Mouse (Mus musculus): ENCODE measurements around the gene Olfml3. TPM values are rescaled to one million over a fixed set of nuclear protein-coding genes. Genes with fewer than 3 reads are reported as not detected.
A peak's percentile ranks its signal among the peaks of the same experiment; 100 is the strongest.

The Olfml3 gene
- polyA plus RNA-seq, 1 experiment from 2014 or later, result 51.2 TPM

- no peaks in the 10 kb centered on the region for H3K27me3 ChIP-seq (ENCODE audit: insufficient read depth, low read length)
- H3K4me3 ChIP-seq (replicated peaks; ENCODE audit: low read depth, low read length), result no peak overlapping the region
- ATAC-seq (replicated peaks; ENCODE audit: low FRiP score, low read depth), result no peak
- no peaks in the 10 kb centered on the region for H3K9me3 ChIP-seq (replicated peaks; ENCODE audit: low read length)
- no peak for TF ChIP-seq CTCF (IDR thresholded peaks at IDR 0.05; ENCODE audit: low read depth)
- H3K27ac ChIP-seq, result no peak overlapping the region
- peaks cover 73% of the 10 kb centered on the region for H3K36me3 ChIP-seq (ENCODE audit: insufficient read depth, low read length)
- no peak overlapping the region for H3K9ac ChIP-seq (ENCODE audit: low read depth, low read length)
- no peaks in the 10 kb centered on the region for H3K4me1 ChIP-seq (replicated peaks; ENCODE audit: insufficient read depth, low read length)
- H3K4me2 ChIP-seq (ENCODE audit: low read length), result no peak overlapping the region
- 76% methylated on average over 5 of the region's 5 CpGs for WGBS
- no peak for DNase-seq (ENCODE audit: low spot score)
Observed at GRCm38 (mm10) chr3:103746711-103747110, 8.9 kb upstream of the Olfml3 start.

- Histone ChIP-seq H3K9ac (ENCODE audit: low read depth, low read length) (no peak overlapping the region), H3K27me3 (ENCODE audit: insufficient read depth, low read length) (no peaks in the 10 kb centered on the region), H3K4me2 (ENCODE audit: low read length) (no peak overlapping the region), H3K9me3 (replicated peaks; ENCODE audit: low read length) (no peaks in the 10 kb centered on the region), H3K4me1 (replicated peaks; ENCODE audit: insufficient read depth, low read length) (no peaks in the 10 kb centered on the region), H3K27ac (no peak overlapping the region), H3K36me3 (ENCODE audit: insufficient read depth, low read length) (peaks cover 66% of the 10 kb centered on the region), H3K4me3 (replicated peaks; ENCODE audit: low read depth, low read length) (no peak overlapping the region)
- no peak for ATAC-seq (replicated peaks; ENCODE audit: low FRiP score, low read depth)
- 65% methylated on average over 14 of the region's 14 CpGs for WGBS
- TF ChIP-seq CTCF (IDR thresholded peaks at IDR 0.05; ENCODE audit: low read depth), result no peak
- no peak for DNase-seq (ENCODE audit: low spot score)
Observed at GRCm38 (mm10) chr3:103745001-103745770, 7.4 kb upstream of the Olfml3 start.

- DNase-seq (ENCODE audit: low spot score) (no peak), ATAC-seq (replicated peaks; ENCODE audit: low FRiP score, low read depth) (no peak)
- H3K9ac ChIP-seq (ENCODE audit: low read depth, low read length), result no peak overlapping the region
- no peak overlapping the region for H3K4me2 ChIP-seq (ENCODE audit: low read length)
- WGBS, result 74% methylated on average over 6 of the region's 6 CpGs
- H3K27ac ChIP-seq, result no peak overlapping the region
- H3K36me3 ChIP-seq (ENCODE audit: insufficient read depth, low read length), result peaks cover 50% of the 10 kb centered on the region
- no peaks in the 10 kb centered on the region for H3K4me1 ChIP-seq (replicated peaks; ENCODE audit: insufficient read depth, low read length)
- no peak overlapping the region for H3K4me3 ChIP-seq (replicated peaks; ENCODE audit: low read depth, low read length)
- TF ChIP-seq CTCF (IDR thresholded peaks at IDR 0.05; ENCODE audit: low read depth), result no peak
- H3K9me3 ChIP-seq (replicated peaks; ENCODE audit: low read length), result no peaks in the 10 kb centered on the region
- H3K27me3 ChIP-seq (ENCODE audit: insufficient read depth, low read length), result no peaks in the 10 kb centered on the region
Observed at GRCm38 (mm10) chr3:103743208-103743607, 5.4 kb upstream of the Olfml3 start.

GRCm38 (mm10) chr3:103740342-103740741 lies 2.5 kb upstream of the Olfml3 start:
- TF ChIP-seq CTCF (IDR thresholded peaks at IDR 0.05; ENCODE audit: low read depth), result no peak
- Histone ChIP-seq H3K4me2 (ENCODE audit: low read length) (no peak overlapping the region), H3K36me3 (ENCODE audit: insufficient read depth, low read length) (peaks cover 28% of the 10 kb centered on the region), H3K9ac (ENCODE audit: low read depth, low read length) (no peak overlapping the region), H3K27ac (no peak overlapping the region), H3K27me3 (ENCODE audit: insufficient read depth, low read length) (no peaks in the 10 kb centered on the region), H3K9me3 (replicated peaks; ENCODE audit: low read length) (no peaks in the 10 kb centered on the region), H3K4me3 (replicated peaks; ENCODE audit: low read depth, low read length) (no peak overlapping the region), H3K4me1 (replicated peaks; ENCODE audit: insufficient read depth, low read length) (peaks cover 3% of the 10 kb centered on the region; the same call in 1 of the 2 replicates)
- no peak for ATAC-seq (replicated peaks; ENCODE audit: low FRiP score, low read depth)
- 48% methylated on average over 5 of the region's 5 CpGs for WGBS
- DNase-seq (ENCODE audit: low spot score), result no peak

- H3K4me1 ChIP-seq (replicated peaks; ENCODE audit: insufficient read depth, low read length), result peaks cover 8% of the 10 kb centered on the region; the same call in 1 of the 2 replicates
- ATAC-seq (replicated peaks; ENCODE audit: low FRiP score, low read depth) (no peak), DNase-seq (ENCODE audit: low spot score) (no peak)
- H3K36me3 ChIP-seq (ENCODE audit: insufficient read depth, low read length), result peaks cover 18% of the 10 kb centered on the region
- peak within 1 kb of the TSS; percentile 67 for H3K4me2 ChIP-seq (ENCODE audit: low read length)
- WGBS, result 94% methylated on average over 1 of the region's 1 CpGs
- H3K9ac ChIP-seq (ENCODE audit: low read depth, low read length), result no peak within 1 kb of the TSS
- peak within 1 kb of the TSS; percentile 33 for H3K4me3 ChIP-seq (replicated peaks; ENCODE audit: low read depth, low read length)
- H3K27me3 ChIP-seq (ENCODE audit: insufficient read depth, low read length), result no peaks in the 10 kb centered on the region
- TF ChIP-seq CTCF (IDR thresholded peaks at IDR 0.05; ENCODE audit: low read depth), result no peak
- peak within 1 kb of the TSS; percentile 82 for H3K27ac ChIP-seq
- no peaks in the 10 kb centered on the region for H3K9me3 ChIP-seq (replicated peaks; ENCODE audit: low read length)
Observed at GRCm38 (mm10) chr3:103739329-103739728, 1.5 kb upstream of the Olfml3 start, which contains the start of gene Gm10964. Gene Gm10964 (plus strand): TSS chr3:103739366.

GRCm38 (mm10) chr3:103737061-103737754 lies 593 bp downstream of the Olfml3 start:
- Histone ChIP-seq H3K27ac (peak overlapping the region; percentile 82), H3K4me2 (ENCODE audit: low read length) (peak overlapping the region; percentile 67), H3K27me3 (ENCODE audit: insufficient read depth, low read length) (no peaks in the 10 kb centered on the region), H3K9me3 (replicated peaks; ENCODE audit: low read length) (no peaks in the 10 kb centered on the region), H3K9ac (ENCODE audit: low read depth, low read length) (peak overlapping the region; percentile 45; the same call in 1 of the 2 replicates), H3K36me3 (ENCODE audit: insufficient read depth, low read length) (0 out of 2 replicates have a peak, but pooled peaks cover 4% of the 10 kb centered on the region), H3K4me1 (replicated peaks; ENCODE audit: insufficient read depth, low read length) (peaks cover 15% of the 10 kb centered on the region; the same call in 1 of the 2 replicates), H3K4me3 (replicated peaks; ENCODE audit: low read depth, low read length) (peak overlapping the region; percentile 33)
- 16% methylated on average over 16 of the region's 16 CpGs for WGBS
- TF ChIP-seq CTCF (IDR thresholded peaks at IDR 0.05; ENCODE audit: low read depth), result no peak
- ATAC-seq (replicated peaks; ENCODE audit: low FRiP score, low read depth) (no peak), DNase-seq (ENCODE audit: low spot score) (peak; percentile 64)

Measured in kidney, postnatal 0 days (tissue).